Mouse (Mus musculus) spleen, adult 12 weeks (tissue): ENCODE measurements around the gene Mef2c.

Experiments
- DNase-seq: peaks from one replicate; pipeline ENCODE4 v3.0.0; 2022; ENCODE audit warnings: low spot score

Mef2c gene

GRCm38 (mm10) chr13:83524902-83525715, 21.3 kb downstream of the Mef2c start:
- no peak for DNase-seq

- DNase-seq = no peak
Measured at GRCm38 (mm10) chr13:83525716-83526005, 21.8 kb downstream of the Mef2c start.

GRCm38 (mm10) chr13:83526066-83526465, 22.2 kb downstream of the Mef2c start:
- DNase-seq = no peak

GRCm38 (mm10) chr13:83527921-83528320, 24.1 kb downstream of the Mef2c start:
- DNase-seq = no peak

- no peak for DNase-seq
Measured at GRCm38 (mm10) chr13:83529729-83530314, 26.0 kb downstream of the Mef2c start.

- no peak for DNase-seq
Measured at GRCm38 (mm10) chr13:83530889-83531288, 27.1 kb downstream of the Mef2c start.

- no peak for DNase-seq
Measured at GRCm38 (mm10) chr13:83531968-83532591, 28.2 kb downstream of the Mef2c start.

- no peak for DNase-seq
Measured at GRCm38 (mm10) chr13:83536361-83536760, 32.5 kb downstream of the Mef2c start.

- no peak for DNase-seq
Measured at GRCm38 (mm10) chr13:83537163-83537562, 33.3 kb downstream of the Mef2c start.

GRCm38 (mm10) chr13:83539921-83540320, 36.1 kb downstream of the Mef2c start:
- DNase-seq = no peak

- no peak for DNase-seq
Measured at GRCm38 (mm10) chr13:83542666-83543065, 38.8 kb downstream of the Mef2c start.

- no peak for DNase-seq
Measured at GRCm38 (mm10) chr13:83544707-83545106, 40.9 kb downstream of the Mef2c start.

- DNase-seq = no peak
Measured at GRCm38 (mm10) chr13:83546876-83547275, 43.0 kb downstream of the Mef2c start.

- no peak for DNase-seq
Measured at GRCm38 (mm10) chr13:83551259-83551658, 47.4 kb downstream of the Mef2c start.

GRCm38 (mm10) chr13:83552051-83552450, 48.2 kb downstream of the Mef2c start:
- no peak for DNase-seq

- no peak for DNase-seq
Measured at GRCm38 (mm10) chr13:83563261-83563660, 59.4 kb downstream of the Mef2c start.

- DNase-seq = no peak
Measured at GRCm38 (mm10) chr13:83565732-83566131, 61.9 kb downstream of the Mef2c start.

- DNase-seq = peak; percentile 14
Measured at GRCm38 (mm10) chr13:83566180-83566579, 62.3 kb downstream of the Mef2c start.

GRCm38 (mm10) chr13:83566834-83567534, 63.1 kb downstream of the Mef2c start:
- DNase-seq = no peak

GRCm38 (mm10) chr13:83567681-83568080, 63.8 kb downstream of the Mef2c start:
- no peak for DNase-seq

- DNase-seq = no peak
Measured at GRCm38 (mm10) chr13:83568759-83569256, 65.0 kb downstream of the Mef2c start.

GRCm38 (mm10) chr13:83571973-83572447, 68.2 kb downstream of the Mef2c start:
- DNase-seq = peak; percentile 47
